Mouse (Mus musculus): Measurements from ENCODE around the gene Ppbp. TPM values are rescaled to one million over a fixed set of nuclear protein-coding genes. Genes with fewer than 3 reads are reported as not detected.
"Not testable (repeated sequence)": the region's sequence is repeated elsewhere in the genome, so short reads cannot be mapped to it uniquely, and the experiment has no call there.

Ppbp gene
- total RNA-seq, 2 experiments from 2014 or later, result 2.5 to 7.8 TPM

DNA sequence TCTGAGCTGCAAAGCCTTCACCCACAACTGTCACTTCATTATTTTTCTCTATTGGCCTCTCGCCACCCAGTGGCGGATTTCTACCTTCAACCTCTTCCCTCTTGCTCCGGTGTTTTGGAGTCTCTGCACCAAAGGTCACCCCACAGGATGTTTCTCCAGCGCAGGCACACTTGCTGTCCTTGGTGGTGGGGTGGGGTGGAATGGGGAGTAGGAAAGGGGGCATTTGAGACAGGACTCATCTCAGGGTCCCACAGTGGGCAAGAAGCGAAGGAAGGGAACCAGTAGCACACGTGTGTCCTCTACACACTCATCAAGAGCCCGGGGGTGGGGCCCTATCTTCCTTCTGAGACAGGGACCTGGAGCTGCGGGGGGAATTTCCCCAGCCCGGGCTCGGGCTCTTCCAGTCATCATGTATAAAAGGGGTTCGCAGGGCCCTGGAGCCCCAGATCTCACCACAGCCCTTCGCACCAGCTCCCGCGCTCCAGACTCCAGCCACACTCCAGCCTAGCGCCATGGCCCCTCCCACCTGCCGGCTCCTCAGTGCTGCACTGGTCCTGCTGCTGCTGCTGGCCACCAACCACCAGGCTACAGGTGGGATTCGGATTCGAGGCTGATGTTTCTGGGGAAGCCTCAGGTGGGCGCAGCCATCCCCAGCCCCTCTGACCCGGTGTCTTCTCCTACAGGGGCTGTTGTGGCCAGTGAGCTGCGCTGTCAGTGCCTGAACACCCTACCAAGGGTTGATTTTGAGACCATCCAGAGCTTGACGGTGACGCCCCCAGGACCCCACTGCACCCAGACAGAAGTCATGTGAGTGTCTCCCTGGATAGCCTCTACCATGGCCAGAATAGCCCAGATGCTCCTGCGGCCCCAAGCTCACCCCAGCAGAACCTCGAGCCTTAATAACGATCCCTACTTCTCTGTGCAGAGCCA is 17.6 kb downstream of the Ppbp start, which contains the start of gene Cxcl3:
Gene Cxcl3, plus strand, starts transcription at position 445 of the 930 bp plus-strand sequence.
- ATAC-seq (replicated peaks; ENCODE audit: low FRiP score, poor library complexity, severe bottlenecking), result peak; percentile 39; the same call in 1 of the 2 replicates

DNA sequence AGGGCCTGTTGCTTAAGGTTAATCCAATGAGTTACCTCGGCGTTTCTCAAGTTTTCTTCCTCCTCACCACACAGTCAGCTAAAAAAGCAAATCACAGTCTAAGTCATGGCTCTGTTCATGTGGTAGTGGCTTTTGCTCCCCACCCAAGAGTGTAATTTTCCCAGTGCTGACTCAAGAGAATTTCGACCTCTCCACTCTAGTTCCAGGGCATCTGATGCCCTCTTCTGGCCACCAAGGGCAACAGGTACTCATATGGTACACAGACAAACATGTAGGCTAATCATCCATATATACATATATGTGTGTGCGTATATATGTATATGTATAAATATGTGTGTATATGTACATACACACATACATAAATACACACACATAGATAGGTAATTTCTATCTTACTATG is 19.8 kb downstream of the Ppbp start:
- ATAC-seq (replicated peaks; ENCODE audit: low FRiP score, poor library complexity, severe bottlenecking), result no peak

DNA sequence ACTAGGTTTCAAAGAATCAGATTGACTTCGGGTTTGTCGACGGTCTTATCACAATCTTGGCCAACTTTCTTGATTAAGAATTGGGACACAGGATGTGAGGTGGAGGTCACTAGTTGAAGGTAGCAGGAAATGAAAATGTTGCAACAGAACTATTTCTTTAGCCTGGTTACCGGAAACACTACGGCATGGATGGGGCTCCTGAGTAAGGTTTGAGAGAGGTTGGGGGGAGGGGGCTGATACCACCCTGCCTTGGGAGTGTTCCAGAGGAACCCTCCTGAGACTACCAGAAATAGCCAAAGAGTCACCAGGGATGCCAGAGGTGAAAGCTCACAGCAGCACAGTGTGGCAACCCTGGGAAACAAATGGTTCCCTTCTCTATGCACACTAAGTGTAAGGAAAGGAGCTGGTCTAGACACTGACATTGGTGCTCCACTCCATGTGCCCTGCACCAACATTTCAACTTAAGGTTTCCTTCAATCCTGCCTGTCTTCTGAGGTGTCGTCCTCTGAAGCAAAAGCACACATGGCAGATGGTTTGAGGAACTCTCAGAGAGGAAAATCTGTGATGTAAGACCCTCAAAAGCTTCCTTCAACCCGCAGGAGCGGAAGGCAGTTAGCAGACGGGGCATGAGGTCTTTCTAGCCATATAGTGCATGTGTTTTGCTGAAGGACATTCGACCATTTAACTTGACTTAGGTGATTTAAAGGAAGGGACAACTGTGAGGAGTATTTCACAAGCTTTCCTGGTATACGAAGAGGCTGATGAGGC is 21.2 kb downstream of the Ppbp start:
- no peak for ATAC-seq (replicated peaks; ENCODE audit: low FRiP score, poor library complexity, severe bottlenecking)

DNA sequence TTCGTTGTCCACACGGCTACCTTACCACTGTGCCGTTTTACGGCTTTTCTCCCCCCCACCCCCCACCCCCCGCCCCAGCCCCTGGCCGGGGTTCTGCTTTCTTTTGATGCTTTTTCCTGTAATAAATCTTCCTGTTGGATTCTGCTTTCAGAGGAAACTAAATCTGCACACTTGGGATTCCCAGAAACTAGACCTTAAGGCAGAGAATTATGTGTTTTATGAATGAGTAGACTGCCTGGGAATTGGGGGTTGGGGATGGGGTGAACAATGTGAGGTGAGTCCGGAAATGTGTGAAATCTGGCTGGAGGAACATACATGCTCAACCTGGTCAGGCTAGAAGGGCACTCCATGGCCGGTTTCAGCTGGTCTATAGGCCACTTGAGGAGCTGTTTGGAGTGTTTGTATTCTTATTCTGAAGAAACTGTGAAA is 21.8 kb downstream of the Ppbp start:
- ATAC-seq (replicated peaks; ENCODE audit: low FRiP score, poor library complexity, severe bottlenecking), result no peak

DNA sequence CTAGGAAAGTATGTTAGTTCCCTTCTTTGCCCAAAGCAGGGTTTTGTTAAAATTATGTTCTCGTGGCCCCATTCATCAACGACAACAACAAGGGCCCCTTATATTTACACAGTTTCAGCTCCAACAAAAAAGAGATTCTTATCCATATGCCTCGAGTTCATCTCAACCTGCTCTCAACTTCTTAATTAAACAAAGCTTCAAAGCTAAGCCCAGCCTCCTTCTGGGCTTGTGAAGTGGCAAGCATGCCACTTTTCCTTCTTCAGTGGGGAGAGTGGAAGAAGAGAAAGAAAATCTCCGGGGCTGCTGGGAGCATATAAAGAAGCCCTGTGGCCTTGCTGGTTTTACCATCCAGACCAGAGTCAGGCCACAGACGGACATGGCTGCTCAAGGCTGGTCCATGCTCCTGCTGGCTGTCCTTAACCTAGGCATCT is 25.9 kb downstream of the Ppbp start, which contains the start of gene Cxcl15:
Gene Cxcl15, plus strand, starts transcription at position 340 of the 431 bp plus-strand sequence.
- no peak for ATAC-seq (replicated peaks; ENCODE audit: low FRiP score, poor library complexity, severe bottlenecking)

DNA sequence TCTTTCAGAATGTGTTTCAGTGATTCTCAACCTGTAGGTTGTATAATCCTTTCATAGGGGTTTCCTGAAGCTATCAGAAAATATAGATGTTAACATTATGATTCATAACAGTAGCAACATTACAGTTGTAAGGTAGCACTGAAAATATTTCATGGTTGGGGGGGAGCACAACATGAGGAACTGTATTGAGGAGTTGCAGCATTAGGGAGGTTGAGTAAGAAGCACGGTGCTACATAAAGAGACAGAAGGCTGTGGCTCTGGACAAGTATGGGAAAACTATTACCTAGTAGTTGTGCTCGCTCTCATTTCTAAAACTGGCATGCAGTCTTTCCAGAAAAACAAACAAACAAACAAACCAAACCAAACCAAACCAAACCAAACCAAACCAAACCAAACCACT is 27.1 kb downstream of the Ppbp start:
- not testable (repeated sequence) for ATAC-seq (replicated peaks; ENCODE audit: low FRiP score, poor library complexity, severe bottlenecking)

DNA sequence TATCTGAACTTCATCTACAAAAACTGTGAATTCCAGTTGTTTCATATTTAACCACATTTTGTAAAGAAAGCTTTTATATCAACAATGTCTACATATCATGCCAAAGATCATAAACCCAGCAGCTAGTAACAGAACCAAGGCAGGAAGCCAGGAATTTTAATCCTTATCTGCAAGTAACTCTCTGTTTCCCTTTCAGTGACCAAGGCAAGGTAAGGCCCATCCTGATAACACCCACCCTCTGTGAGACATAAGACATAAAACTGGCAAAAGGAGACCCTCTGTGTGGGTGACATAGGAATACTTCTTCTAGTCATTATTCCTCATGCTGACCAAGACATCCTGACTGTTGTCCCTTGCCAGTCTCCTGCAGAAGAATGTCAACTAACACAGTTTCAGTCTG is 36.3 kb downstream of the Ppbp start:
- ATAC-seq (replicated peaks; ENCODE audit: low FRiP score, poor library complexity, severe bottlenecking), result no peak

DNA sequence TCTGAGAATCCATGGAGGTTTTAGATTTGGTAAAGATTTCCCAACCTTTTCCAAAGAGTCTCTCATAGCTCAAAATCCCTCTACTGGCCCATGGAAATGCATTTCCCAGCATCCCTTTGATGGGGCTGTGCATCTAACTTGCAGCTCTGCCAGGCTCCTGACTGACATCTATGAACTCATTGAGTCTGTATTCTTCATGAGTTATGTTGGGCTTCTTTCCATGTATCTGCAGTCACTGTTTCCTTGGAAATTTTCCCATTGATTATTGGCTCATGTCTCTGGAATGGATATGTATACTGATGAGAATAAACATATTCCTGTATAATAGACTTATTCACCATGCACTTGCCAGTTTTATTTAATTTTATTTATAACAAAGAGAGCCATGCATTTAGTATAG is 37.7 kb downstream of the Ppbp start:
- no peak for ATAC-seq (replicated peaks; ENCODE audit: low FRiP score, poor library complexity, severe bottlenecking)

DNA sequence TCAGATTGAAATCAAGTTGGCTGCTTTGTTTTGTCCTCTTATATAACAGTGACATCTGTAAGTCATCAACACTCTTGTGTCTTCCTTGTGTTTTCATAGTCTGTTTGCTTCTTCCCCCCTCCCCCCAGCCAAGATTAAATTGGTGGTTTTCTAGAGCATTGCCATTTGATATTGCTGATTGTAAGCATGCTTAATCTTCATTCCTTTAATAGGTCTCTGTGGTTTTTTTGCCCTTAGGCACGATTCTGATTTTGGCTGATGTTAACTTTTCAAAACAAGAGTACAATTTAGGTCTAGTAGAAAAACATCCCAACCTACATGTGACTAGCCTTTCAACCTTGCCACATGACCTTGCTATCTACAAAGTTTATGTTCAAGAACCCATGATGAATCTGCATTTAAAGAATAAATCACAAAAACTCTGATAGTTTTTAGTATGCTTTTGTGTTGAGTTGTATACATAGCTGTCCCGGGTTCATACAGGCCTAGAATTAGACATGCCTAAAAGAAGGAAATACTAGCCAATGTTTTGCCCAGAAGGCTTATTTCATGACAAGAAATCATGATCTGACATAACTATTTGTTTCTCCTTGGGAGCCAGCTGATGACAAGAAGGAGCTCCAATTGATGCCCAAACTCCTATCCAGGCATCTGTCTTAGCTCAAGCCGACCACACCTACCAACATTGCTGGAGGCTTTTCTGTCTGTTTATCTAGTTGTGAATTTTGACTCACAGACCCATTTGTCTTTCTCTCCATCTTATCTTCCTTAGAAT is 39.0 kb downstream of the Ppbp start:
- ATAC-seq (replicated peaks; ENCODE audit: low FRiP score, poor library complexity, severe bottlenecking), result no peak

Other genes with a start within 250 kb of the Ppbp start
- gene Afm, start 249.6 kb upstream of the Ppbp start, total RNA-seq (2015; ENCODE audit: low replicate concordance), result not detected in 2 replicates
- gene Afm, start 249.6 kb upstream of the Ppbp start, total RNA-seq (2017; ENCODE audit: low replicate concordance), result not detected in 2 replicates
- gene 5830473C10Rik, start 207.4 kb upstream of the Ppbp start, total RNA-seq (2015; ENCODE audit: low replicate concordance), result not detected in 2 replicates
- not detected in 2 replicates for gene 5830473C10Rik, start 207.4 kb upstream of the Ppbp start, total RNA-seq (2017; ENCODE audit: low replicate concordance)
- not detected in 2 replicates for gene Rassf6, start 127.9 kb upstream of the Ppbp start, total RNA-seq (2015; ENCODE audit: low replicate concordance)
- gene Rassf6, start 127.9 kb upstream of the Ppbp start, total RNA-seq (2017; ENCODE audit: low replicate concordance), result not detected in 2 replicates
- not detected in 2 replicates for gene Cxcl5, start 9.2 kb upstream of the Ppbp start, total RNA-seq (2015; ENCODE audit: low replicate concordance)
- not detected in 2 replicates for gene Cxcl5, start 9.2 kb upstream of the Ppbp start, total RNA-seq (2017; ENCODE audit: low replicate concordance)
- gene Pf4, start 3.9 kb downstream of the Ppbp start, total RNA-seq (2015; ENCODE audit: low replicate concordance), result 12.6 and 63.4 TPM in 2 replicates
- 3.0 and 5.3 TPM in 2 replicates for gene Pf4, start 3.9 kb downstream of the Ppbp start, total RNA-seq (2017; ENCODE audit: low replicate concordance)
- gene Cxcl3, start 17.6 kb downstream of the Ppbp start, total RNA-seq (2015; ENCODE audit: low replicate concordance), result not detected in 2 replicates
- gene Cxcl3, start 17.6 kb downstream of the Ppbp start, total RNA-seq (2017; ENCODE audit: low replicate concordance), result not detected in 2 replicates
- not detected in 2 replicates for gene Cxcl15, start 26.0 kb downstream of the Ppbp start, total RNA-seq (2015; ENCODE audit: low replicate concordance)
- gene Cxcl15, start 26.0 kb downstream of the Ppbp start, total RNA-seq (2017; ENCODE audit: low replicate concordance), result not detected in 2 replicates
- not detected in 2 replicates for gene Cxcl1, start 122.7 kb downstream of the Ppbp start, total RNA-seq (2015; ENCODE audit: low replicate concordance)
- gene Cxcl1, start 122.7 kb downstream of the Ppbp start, total RNA-seq (2017; ENCODE audit: low replicate concordance), result not detected in 2 replicates
- 2.9 TPM in 1 of 2 replicates, not detected in the other for gene Cxcl2, start 135.4 kb downstream of the Ppbp start, total RNA-seq (2015; ENCODE audit: low replicate concordance)
- 1.1 TPM in 1 of 2 replicates, not detected in the other for gene Cxcl2, start 135.4 kb downstream of the Ppbp start, total RNA-seq (2017; ENCODE audit: low replicate concordance)
- gene Mthfd2l, start 162.6 kb downstream of the Ppbp start, total RNA-seq (2015; ENCODE audit: low replicate concordance), result not detected in 2 replicates
- 3.7 and 6.5 TPM in 2 replicates for gene Mthfd2l, start 162.6 kb downstream of the Ppbp start, total RNA-seq (2017; ENCODE audit: low replicate concordance)